Mouse (Mus musculus): ENCODE data around the gene Lpin1.

Gene Lpin1

DNA sequence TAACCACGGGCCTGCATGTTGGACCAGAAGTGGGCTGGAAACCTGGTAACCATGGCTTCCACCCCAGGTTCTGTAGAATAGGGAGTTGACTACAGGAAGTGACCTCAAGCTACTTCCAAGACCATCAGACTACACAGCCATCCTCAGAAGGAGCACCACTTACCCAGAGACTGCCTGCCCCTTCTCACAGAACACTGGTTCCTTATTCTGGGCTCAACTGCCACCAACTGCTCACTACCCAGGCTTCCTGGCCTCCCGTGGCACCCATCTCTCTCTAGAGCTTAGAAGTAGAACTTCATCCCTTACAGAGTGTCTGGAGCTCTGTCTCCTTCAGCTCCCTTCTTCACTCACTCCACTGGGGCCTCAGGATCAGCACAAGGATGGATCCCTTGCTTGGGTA lies at the start of gene Lpin1:
Gene Lpin1 (minus strand): TSS at position 31 of the 400 bp plus-strand sequence.
- DNase-seq (ENCODE audit: low spot score in 2 of 2): no peak

DNA sequence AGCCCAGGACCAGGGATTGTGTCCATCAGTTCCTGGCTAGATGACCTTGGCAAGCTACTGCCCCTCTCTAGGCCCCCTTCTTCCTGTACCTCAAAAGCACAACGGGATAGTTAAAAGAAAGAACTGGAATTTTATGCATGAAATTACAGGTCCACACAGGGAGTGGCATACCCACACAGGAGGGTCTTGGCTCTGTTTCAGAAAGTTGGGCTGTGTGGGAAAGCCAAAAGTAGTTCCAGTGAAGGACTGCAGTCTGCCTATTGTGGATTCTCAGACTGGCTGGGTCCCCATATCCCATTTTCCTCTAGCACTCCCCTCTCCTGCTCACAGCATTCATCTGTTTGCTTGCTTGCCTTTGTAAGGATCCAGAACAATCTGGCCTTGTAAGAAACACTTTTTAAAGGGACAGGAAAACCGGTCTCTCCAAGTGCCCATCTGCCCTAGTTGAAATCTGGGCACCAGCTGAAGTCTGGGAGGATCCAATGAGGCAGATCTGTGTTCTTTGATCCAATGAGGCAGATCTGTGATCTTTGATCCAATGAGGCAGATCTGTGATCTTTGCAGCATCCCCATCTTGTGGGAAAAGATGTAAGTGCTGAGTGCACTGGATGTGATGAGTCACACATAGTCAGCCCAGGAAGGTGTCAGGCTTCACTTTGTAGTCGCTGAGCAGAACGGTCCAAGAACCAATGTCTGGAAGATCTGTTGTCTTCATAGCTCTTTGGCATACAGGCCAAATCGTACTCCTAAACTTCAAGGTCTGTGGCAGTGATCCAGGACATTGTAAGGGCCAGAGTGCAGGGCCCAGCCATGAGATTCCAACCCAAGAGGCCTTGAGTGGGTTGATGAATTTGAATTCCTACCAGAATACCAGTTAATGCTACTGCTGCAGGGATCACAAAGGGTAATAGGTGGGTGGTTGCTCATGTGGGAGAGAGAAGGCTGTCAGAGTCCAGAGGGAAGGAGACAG lies 46.4 kb upstream of the Lpin1 start:
- no peak for DNase-seq (ENCODE audit: low spot score in 2 of 2)

DNA sequence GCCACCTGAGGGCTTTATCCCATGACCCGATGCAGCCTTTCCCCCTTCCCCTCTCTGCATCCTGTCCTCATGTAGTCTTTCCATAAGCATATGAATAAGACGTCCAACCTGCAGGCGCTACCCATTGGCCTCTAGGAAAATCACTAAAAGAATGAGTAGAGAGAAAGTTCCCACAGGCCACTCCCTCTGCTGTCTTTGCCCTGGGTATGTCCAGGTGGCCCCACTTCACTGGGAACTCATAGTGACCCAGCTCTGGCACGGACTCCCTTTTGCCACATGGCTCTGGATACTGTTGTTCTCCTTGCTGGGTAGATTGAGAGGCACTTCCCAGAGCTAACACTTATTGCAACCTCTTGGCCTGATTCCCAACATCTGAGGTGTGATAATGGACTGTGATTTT lies 44.8 kb upstream of the Lpin1 start:
- no peak for DNase-seq (ENCODE audit: low spot score in 2 of 2)

DNA sequence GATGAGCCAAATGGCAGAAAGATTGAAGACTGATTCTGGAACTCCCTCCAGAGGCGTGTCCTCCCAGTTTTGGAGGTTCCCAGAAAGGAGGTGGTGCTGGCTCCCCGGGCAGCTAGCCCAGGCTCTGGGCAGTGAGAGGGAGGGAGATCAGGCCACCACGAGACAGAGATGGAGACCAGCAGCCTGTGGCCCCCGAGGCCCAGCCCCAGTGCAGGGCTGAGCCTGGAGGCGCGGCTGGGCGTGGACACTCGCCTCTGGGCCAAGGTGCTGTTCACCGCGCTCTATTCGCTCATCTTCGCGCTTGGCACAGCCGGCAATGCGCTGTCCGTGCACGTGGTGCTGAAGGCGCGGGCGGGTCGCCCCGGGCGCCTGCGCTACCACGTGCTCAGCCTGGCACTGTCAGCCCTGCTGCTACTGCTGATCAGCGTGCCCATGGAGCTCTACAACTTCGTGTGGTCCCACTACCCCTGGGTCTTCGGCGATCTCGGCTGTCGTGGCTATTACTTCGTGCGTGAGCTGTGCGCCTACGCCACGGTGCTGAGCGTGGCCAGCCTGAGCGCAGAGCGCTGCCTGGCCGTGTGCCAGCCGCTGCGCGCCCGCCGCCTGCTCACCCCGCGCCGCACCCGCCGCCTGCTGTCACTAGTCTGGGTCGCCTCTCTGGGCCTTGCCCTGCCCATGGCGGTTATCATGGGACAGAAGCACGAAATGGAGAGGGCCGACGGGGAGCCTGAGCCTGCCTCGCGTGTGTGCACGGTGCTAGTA lies 42.7 kb upstream of the Lpin1 start, which contains the start of gene Ntsr2:
Gene Ntsr2 (plus strand): TSS at position 51 of the 762 bp plus-strand sequence.
- peak; percentile 55 to 78 for DNase-seq (ENCODE audit: low spot score in 2 of 2)

DNA sequence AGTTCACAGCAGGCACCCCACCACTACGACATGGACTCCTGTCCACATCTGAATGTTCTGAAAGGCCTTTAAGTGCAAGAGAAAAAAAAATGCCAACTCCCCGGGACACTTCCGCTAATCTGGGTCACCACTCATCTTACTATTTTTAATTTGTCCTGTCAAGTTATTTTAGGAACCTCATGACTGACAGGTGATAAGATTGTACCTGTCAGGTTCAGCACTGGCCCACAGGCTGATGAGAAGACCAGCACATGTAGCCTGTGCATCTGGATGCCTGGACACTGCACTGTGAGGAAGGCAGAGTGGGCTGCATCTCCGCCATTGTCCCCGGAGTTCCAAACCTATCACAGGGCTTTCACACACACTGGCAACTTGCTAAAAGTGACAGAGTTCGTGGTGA lies 39.1 kb upstream of the Lpin1 start:
- no peak for DNase-seq (ENCODE audit: low spot score in 2 of 2)

DNA sequence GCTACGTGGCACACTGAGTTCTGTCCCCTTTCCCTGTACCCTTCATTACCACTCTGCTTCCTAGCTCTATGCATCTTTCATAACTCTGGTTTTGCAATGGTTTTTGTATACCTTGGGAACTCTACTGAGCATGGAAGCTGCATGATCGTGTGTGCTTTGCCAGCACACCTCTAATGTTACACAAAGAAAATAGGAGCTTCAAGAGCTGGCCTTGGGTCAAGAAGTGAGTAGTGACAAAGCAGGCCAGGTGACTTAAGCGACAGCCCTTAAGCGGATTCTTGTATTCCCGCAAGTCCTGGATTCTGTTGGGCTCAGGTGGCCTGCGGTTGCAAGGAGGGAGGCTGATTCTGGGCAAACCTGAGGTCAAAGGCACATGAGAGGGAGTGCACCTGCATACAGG lies 37.5 kb upstream of the Lpin1 start:
- DNase-seq (ENCODE audit: low spot score in 2 of 2): no peak

DNA sequence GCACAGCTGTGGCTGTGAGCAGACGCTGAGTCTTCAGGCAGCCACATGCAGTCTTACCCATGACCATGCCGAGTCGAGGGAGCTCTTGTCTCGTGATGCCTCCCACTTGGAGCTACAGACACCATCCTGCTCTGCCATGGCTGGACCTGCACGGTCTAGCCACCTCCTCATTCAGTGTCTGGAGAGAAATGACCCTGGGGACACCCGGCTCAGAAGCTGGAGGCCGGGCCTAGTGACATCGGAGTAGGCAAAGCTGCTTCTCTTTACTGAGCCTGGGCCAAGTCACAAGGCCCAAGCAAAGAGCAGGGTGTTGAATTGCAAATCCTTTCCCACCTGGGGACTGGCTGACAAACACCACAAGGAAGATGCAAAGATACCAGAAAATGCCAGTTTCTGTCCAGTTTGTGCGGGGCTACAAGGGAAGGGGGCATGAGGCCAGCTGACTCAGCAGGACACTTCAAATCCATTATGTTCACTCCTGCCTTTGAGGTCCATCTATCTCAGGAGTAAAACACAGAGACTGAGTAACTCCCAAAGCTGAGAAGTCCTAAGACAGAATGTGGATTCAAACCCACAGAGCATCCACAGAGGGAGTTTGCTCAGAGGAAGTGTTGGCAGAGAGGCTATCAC lies 36.1 kb upstream of the Lpin1 start:
- no peak for DNase-seq (ENCODE audit: low spot score in 2 of 2)

DNA sequence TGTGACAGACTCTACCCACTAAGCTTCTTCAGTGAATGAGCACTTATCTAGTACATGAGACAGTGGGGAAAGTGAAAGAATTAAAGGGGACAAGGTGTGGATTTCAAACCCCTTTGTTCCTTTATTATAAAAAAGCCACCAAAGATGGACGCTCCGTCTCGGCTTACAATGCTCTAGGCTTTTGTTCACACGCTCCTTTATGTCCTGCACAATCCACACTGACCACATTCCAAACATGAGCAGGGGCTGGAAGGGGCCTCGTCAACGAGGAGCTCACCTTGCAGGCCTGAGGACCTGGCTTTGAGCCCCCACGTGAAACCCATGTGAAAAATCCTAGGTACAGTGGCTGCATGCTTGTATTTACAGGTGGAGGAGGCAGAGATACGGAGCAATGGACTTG lies 33.9 kb upstream of the Lpin1 start:
- no peak for DNase-seq (ENCODE audit: low spot score in 2 of 2)

DNA sequence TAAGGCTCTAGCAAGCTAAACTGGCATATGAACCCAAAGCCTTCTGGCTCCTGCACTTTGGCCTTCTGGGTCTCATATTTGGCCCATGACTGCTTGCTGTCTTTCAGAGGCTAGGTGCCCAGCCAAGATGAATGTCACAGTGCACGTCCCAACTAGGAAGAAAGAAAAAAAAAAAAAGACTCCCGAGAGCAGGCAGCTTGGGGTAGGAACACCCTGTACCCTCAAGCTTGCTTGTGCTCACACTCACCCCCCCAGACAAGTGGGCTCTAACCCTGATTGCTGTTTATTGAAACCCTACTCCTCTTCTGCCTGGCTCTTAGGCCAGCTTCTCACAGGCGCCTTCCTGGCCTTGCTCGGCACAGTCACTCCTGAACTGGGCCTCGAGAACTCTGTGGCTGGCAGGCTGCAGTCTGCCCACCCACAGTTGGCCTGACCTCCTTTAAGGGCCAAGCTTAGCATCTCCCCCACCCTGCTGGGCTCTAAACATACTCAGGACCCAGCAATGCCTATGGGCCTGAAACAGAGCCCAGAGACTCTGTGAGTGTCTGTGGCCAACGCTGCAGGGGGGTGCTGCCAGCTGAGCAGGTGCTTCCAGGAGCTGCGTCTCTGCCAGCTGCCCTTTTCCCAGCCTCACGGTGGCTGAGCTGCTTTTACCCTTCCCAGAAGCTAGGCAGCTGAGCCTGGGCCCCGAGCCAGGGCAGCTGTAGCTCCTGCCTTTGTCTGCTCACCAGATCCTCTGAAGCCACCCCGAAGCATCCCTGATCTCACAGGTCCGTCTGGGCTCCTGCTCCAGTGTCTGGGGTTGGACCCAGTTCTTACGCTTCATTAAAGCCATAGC lies 33.0 kb upstream of the Lpin1 start:
- DNase-seq (ENCODE audit: low spot score in 2 of 2): peak in 1 of 2 experiments; percentile 31

DNA sequence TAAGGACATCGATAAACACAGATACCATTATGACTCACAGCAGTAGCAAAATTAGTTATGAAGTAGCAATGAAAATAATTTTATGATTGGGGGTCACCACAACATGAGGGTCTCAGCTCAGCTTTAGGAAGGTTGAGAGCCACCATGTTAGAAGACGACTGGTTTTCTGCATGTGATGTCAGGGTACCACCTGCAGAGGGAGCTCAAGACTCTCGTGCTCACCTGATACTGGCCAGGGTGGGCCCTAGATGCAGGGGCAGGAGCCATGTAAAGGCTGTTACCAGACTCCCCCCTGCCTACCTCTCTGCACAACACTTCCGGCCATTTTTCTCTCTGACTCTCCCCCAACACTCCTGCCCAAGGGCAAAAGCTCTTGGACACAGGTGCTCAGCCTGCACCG lies 31.2 kb upstream of the Lpin1 start:
- DNase-seq (ENCODE audit: low spot score in 2 of 2): no peak

DNA sequence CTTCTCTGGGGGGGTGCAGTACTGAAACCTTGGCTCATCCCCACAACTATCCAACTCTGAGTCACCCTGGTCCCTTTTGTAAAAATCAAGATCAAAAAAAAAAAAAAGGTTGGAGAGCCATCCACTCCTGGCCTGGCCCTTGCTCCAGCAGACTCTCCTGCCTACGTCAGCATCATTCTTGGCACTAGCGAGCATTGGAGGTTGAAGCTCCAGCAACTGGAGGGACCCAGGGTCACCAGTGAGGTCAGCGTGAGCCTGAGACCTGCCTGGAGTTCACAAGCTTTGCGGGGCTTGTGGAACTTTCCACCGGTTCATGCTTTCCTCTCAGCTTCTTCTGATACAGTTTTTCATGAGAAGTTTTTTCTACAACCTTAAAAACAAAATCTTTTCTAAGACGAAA lies 29.3 kb upstream of the Lpin1 start:
- DNase-seq (ENCODE audit: low spot score in 2 of 2): peak in 1 of 2 experiments; percentile 19

DNA sequence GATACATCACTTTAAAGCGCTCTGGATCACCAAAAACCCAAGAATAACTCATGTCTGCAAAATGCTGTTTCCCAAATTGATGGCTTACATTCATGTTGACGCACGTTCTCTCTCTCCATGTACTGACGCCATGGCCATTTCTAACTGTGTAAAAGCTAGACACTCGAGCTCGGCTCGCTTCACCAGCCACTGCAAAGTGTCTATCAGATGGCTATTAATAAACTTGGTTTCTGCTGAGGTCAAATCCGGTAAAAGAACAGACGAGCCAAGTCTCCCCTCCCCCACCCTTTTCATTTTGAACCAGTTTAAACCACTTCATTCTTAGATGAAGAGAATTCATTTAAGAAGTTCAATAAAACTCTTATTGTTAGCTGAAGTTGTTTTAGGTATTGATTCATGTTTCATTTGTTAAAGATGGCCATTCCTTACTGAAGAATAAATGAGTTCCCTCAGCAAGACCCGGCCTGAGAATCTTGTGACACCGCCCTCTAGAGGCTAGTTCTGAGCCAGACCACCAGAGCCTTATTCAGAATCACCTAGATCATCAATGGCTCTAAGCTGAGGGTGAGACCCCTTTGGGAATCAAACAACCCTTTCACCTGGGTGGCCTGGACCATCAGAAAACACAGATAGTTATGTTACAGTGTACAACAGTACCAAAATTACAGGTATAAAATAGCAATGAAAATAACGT lies 28.5 kb upstream of the Lpin1 start:
- no peak for DNase-seq (ENCODE audit: low spot score in 2 of 2)

DNA sequence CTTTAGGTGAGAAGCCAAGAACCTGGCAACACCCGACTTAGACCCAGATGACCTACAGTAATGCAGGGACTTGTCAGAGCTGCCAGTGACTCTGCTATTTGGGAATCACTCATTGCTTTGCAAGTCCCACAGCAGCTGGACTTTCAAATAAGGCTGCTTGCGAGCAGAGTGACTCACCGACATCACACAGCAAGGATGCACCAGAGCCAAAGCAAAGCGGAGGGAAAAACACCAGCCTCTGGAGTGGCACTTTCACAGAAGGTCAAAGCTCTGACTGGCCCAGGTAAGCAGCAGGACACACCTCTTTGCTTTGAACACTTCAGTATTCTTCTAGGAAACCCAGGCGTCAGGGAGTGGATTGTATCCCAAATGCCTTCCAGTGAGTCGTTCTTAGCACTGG lies 25.1 kb upstream of the Lpin1 start:
- no peak for DNase-seq (ENCODE audit: low spot score in 2 of 2)

DNA sequence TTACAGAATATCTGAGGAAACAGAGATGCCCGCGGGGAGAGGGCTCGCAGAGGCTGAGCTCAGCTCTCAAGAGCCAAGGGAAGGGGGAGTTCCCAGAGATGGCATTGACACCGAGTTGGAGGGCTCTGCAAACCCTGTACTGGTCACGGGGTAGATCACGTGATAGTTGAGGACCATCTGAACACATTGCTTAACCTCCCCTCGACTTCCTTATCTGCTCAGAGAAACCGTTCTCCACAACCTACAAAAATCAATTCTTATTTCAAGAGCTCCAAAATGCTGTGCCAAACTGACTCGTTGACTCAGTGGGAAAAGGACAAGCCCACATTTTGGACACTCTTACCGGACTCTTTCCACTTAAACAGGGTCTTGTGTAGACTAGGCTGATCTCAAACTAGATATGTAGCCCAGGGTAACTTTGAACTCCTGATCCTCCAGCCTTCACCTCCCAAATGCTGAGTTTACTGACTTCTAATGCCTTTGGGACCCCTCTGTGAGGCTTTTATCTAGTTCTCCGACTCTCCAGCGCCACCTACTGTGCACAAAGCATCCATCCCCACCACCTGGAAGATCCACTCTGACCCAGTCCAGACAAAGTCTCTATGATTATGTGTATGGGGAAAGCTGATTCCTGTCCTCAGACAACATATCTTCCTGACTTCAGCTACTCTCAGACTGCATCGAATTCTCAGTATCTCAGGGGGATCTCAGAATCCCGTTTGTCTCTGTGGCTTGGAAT lies 23.5 kb upstream of the Lpin1 start:
- DNase-seq (ENCODE audit: low spot score in 2 of 2): peak in 1 of 2 experiments; percentile 26

DNA sequence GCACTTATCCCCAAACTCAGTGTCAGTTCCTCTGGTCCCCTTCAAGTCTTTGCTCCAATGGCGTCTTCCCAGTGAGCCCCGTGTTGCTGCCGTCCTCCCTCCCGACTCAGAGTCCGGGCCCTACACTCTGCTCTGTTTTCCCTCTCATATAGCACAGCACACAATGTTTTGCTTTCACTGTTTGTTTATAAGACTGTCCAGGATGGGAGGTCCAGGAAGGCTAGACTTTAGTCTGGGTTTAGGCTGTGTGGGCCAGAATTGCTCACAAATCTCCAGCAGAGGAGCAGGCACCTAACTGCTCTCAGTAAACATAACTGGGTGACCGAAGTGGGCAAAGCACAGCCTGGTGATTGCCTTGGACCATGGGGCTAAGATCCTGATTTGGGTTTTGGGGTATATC lies 22.5 kb upstream of the Lpin1 start:
- DNase-seq (ENCODE audit: low spot score in 2 of 2): no peak

DNA sequence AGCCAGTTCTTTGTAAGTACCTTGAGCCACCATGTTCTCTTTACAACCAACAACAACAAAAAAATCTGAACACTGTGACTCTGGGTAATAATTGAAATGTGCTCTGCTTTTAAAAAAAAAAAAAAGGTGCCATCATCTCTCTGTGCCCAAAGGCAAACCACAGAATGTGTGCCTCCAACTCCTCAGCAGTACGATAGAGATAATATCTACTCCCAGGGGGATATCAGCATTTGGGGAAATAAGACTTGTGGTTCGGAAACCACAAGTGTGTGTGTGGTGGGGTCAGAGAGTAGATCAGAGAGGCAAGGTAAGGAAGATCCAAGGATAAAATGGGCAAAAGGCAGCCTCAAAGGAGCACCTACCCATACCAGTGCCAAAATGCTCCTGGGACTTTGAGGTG lies 20.7 kb upstream of the Lpin1 start:
- no peak for DNase-seq (ENCODE audit: low spot score in 2 of 2)

DNA sequence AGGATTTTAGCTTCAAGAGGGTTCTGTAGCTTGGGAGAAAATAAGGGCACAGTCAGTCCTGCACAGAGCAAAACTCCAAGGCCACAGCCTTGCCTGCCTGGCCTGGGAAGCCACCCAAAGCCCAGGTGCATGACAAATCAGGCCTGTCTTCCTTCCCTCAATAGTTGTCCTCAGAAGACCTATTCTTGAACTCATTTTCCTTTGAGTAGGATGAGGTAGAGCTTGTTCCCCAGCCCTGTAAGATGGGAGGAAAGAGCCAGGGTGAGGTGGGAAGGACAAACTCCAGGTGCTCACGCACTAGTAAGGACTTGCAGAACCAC lies 20.1 kb upstream of the Lpin1 start:
- DNase-seq (ENCODE audit: low spot score in 2 of 2): no peak

DNA sequence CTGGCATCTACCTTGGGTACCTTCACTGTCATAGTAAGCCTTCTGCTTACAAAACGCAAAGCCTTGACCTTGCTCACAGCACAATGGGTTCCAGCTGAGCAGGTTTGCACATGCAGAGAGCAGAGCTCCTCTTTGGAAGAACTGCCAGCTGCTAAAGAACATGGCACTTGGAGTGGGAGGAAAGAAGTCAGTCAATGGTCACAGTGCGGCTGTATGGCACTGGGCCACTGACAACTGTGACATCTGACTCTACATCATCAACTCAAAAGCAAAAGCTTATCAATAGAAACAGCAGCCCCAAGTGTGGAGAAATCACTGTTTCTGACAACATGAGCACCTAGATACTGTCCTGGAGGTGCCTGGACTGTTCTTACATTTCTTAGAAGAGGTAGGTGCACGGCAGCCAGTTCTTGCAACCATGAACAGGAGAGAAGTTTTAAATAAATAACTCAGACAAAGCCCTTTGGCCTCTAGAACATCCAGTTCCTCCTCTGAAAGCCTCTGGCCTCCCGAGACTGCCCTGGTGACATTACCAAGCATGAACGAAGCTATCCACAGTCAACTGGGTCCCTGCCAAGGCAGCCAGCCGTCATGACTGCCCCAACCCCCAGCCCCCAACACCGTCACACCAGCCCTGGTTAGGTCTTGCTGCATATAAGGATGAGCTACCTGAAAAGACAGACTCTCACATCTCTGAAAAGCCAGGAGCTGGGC lies 19.5 kb upstream of the Lpin1 start:
- peak in 1 of 2 experiments; percentile 51 for DNase-seq (ENCODE audit: low spot score in 2 of 2)

DNA sequence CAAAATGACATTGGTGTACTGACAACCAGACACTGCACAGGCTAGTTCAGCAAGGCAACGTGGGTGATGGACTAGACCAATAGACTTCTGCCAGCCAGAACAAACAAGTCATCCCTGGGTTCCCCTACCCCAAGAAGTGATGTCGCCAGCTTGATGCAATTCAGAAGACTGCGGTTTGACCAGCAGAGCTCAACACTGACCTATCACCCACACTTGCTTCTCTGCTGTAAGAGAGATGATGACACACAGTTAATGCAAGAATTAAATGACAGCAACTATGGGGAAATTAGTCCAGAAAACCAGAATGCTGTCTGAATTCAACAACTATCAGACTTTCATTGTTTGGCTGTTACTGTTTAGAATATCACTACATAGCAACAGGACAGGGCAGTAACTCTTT lies 9.5 kb upstream of the Lpin1 start:
- no peak for DNase-seq (ENCODE audit: low spot score in 2 of 2)

DNA sequence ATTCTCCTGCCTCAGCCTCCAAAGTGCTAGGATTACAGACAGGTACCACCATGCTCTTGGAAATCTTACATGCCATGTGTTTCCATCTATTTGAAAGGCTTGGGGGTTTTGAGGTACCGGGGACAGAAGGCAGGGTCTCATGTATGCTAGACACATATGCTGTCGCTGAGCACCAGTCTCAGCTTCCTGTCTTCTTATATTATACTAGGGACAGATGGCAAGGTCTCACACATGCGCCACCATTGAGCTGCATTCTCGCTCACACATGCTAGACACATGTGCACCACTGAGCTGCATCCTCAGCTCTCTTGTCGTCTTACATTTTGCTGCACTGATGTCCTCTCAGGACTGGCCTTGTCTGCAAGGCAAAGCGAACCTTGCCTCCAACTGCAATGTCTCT lies 8.7 kb upstream of the Lpin1 start:
- no peak for DNase-seq (ENCODE audit: low spot score in 2 of 2)
